Mouse (Mus musculus) kidney, adult 2 months (tissue): Measurements from ENCODE around the gene Dhrs4.

Source experiments
- CTCF ChIP-seq: fragments of 200-500 bp; conservative IDR thresholded peaks from 2 replicates; pipeline ENCODE4 v1.5.1; 2011; ENCODE audit warnings: low read depth, mild to moderate bottlenecking, control low read depth, low read length, moderate library complexity, mixed read lengths; ENCODE audit not compliant: insufficient read depth, insufficient read length
- POLR2A ChIP-seq: fragments of 200-500 bp; IDR thresholded peaks from one replicate; pipeline ENCODE4 v1.6.1; 2011; ENCODE audit warnings: low read depth, low read length, control low read depth

GRCm38 (mm10) chr14:55461757-55462156, 16.8 kb upstream of the Dhrs4 start:
- no peak for TF ChIP-seq CTCF
- TF ChIP-seq POLR2A: no peak
